Mouse (Mus musculus): ENCODE measurements around the gene Gm10073. TPM values are rescaled to one million over a fixed set of nuclear protein-coding genes. Genes with fewer than 3 reads are reported as not detected.

The Gm10073 gene
- total and polyA plus RNA-seq, 2 experiments from 2014 or later: 6.0 to 26.8 TPM

DNA sequence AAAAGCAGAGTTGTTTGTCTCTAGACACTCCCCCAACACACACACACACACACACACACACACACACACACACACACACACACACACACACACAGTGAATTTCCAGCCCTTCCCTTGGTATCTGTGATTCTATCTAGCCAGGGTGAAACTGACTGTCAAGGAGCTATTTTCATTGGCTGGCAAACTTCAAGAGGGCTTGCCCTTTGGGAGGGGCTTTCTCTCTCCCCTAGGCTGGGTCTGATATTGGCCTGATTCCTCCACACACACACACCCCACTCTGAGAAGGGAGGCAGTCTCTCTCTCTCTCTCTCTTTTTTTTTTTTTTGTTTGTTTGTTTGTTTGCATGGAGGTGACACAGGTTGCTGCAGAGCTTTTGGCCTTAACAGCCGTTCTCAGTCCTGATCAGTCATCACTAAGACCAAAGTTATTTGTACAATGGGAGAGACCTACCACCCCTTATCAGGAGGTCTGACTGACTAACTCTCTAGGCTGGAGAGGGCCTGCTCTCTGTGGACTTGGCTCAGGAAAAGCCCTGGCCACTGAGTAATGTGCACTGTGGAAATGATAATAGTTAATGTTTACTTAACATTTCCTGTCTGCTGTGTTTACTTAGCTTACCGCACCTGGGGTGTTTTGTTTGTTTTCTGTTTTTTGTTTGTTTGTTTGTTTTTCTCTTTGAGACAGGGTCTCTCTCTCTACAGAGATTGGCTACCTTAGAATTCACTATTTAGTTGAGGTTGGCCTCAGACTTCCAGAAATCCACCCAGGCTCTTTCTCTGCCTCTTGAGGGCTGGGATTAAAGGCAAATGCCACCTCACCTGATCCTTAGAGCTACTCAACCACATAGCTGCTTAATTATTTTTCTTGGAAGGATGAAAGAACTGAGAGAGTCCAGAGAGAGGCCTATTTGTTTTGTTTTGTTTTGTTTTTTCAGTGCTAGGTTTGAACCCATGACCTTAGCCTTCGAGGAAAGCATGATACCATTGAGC, 15.5 kb upstream of the Gm10073 start:
- no peak overlapping the region for H3K4me2 ChIP-seq (ENCODE audit: low read depth, low read length, poor library complexity, severe bottlenecking)
- H3K9ac ChIP-seq (replicated peaks; ENCODE audit: low read length, poor library complexity, severe bottlenecking): no peak overlapping the region
- no peak overlapping the region for H3K27ac ChIP-seq (ENCODE audit: low read depth, low read length)
- no peaks in the 10 kb centered on the region for H3K9me3 ChIP-seq (ENCODE audit: low read length)
- ATAC-seq (ENCODE audit: low FRiP score) (no peak), DNase-seq (ENCODE audit: low spot score) (no peak)
- no peak overlapping the region for H3K4me3 ChIP-seq (ENCODE audit: low read depth, low read length)
- WGBS: 69% methylated on average over 3 of the region's 3 CpGs
- no peak for TF ChIP-seq CTCF (IDR thresholded peaks at IDR 0.05)
- H3K27me3 ChIP-seq (ENCODE audit: insufficient read depth, low read length): no peaks in the 10 kb centered on the region
- H3K36me3 ChIP-seq (ENCODE audit: insufficient read depth, low read length): no peaks in the 10 kb centered on the region
- H3K4me1 ChIP-seq (ENCODE audit: insufficient read depth, low read length): no peaks in the 10 kb centered on the region

DNA sequence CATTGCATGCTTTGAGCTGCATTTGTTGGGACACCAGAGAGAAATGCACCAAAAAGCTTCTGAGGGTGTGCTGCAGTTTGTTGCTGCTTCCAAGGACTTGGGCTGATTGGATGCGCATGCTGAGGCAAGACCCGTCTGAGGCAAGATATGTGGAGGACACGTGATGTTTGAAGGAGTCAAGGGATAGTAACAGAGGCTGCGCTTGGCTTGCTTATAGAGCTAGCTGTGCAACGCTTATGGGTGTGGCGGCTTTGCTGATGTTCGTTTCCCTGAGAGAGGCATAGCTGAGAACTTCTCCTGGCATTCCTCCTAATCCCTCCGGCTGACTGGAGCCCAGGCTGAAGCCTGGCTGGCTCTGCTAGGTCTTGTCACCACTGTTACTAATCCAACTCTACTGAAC, 13.6 kb upstream of the Gm10073 start:
- no peak overlapping the region for H3K4me3 ChIP-seq (ENCODE audit: low read depth, low read length)
- H3K9ac ChIP-seq (replicated peaks; ENCODE audit: low read length, poor library complexity, severe bottlenecking): no peak overlapping the region
- no peak for TF ChIP-seq CTCF (IDR thresholded peaks at IDR 0.05)
- H3K27ac ChIP-seq (ENCODE audit: low read depth, low read length): no peak overlapping the region
- H3K4me2 ChIP-seq (ENCODE audit: low read depth, low read length, poor library complexity, severe bottlenecking): no peak overlapping the region
- ATAC-seq (ENCODE audit: low FRiP score) (no peak), DNase-seq (ENCODE audit: low spot score) (no peak)
- 82% methylated on average over 8 of the region's 8 CpGs for WGBS
- no peaks in the 10 kb centered on the region for H3K9me3 ChIP-seq (ENCODE audit: low read length)
- no peaks in the 10 kb centered on the region for H3K36me3 ChIP-seq (ENCODE audit: insufficient read depth, low read length)
- H3K27me3 ChIP-seq (ENCODE audit: insufficient read depth, low read length): no peaks in the 10 kb centered on the region
- no peaks in the 10 kb centered on the region for H3K4me1 ChIP-seq (ENCODE audit: insufficient read depth, low read length)

DNA sequence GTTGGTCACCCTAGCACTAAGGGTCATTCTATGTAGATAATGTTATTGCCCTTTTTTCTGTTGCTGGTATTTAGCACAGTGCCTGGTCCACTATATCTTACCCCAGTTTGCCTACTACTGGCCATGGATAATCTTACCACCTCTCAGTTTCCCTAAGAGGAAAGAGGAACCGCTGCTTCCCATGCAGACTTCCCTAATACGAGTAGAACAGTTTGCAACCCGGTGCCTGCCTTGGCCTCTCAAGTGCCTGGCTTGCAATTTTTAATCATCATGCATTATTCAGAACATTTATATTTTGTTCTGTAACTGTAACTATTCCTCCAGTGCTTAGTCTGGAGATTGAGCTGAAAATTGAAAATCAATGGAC, 12.4 kb upstream of the Gm10073 start:
- 88% methylated on average over 3 of the region's 3 CpGs for WGBS
- no peak for TF ChIP-seq CTCF (IDR thresholded peaks at IDR 0.05)
- H3K27me3 ChIP-seq (ENCODE audit: insufficient read depth, low read length): no peaks in the 10 kb centered on the region
- H3K4me1 ChIP-seq (ENCODE audit: insufficient read depth, low read length): no peaks in the 10 kb centered on the region
- no peak for ATAC-seq (ENCODE audit: low FRiP score)
- H3K4me3 ChIP-seq (ENCODE audit: low read depth, low read length): no peak overlapping the region
- no peak for DNase-seq (ENCODE audit: low spot score)
- no peaks in the 10 kb centered on the region for H3K36me3 ChIP-seq (ENCODE audit: insufficient read depth, low read length)
- no peak overlapping the region for H3K9ac ChIP-seq (replicated peaks; ENCODE audit: low read length, poor library complexity, severe bottlenecking)
- H3K9me3 ChIP-seq (ENCODE audit: low read length): no peaks in the 10 kb centered on the region
- no peak overlapping the region for H3K27ac ChIP-seq (ENCODE audit: low read depth, low read length)
- H3K4me2 ChIP-seq (ENCODE audit: low read depth, low read length, poor library complexity, severe bottlenecking): no peak overlapping the region

DNA sequence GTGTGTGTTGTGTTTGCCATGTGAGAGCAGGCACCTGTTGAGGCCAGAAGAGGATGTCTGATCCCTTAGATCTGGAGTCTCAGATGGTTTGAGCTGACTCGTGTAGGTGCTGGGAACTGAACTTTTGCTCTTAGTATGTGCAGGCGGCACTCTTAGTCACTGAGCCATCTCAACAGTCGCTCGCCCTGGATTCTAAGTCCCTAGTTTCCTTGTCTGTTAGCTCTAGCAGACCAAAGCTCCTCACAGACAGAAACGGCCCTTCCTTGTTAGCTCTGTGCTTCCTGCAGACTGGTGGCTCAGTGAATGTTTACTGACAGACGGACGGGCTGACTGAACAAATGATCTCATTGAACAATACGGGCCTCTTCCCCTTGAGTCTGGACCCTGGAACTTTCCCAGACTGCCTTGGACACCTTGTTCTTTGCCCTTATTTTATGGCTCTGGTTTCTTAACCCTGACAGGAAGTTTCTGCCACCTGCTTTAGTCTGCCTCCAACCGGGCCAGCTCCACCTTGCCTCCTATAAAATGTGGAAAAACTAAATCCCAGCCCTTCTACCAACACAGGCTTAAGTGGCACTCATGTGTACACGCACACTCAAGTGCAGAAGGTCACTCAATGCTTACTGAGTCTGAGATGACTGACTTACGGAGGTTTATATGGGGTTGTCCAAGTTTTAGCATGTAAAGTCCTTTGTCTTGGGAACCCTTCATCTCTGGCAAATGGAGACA, 11.8 kb upstream of the Gm10073 start:
- ATAC-seq (ENCODE audit: low FRiP score): no peak

DNA sequence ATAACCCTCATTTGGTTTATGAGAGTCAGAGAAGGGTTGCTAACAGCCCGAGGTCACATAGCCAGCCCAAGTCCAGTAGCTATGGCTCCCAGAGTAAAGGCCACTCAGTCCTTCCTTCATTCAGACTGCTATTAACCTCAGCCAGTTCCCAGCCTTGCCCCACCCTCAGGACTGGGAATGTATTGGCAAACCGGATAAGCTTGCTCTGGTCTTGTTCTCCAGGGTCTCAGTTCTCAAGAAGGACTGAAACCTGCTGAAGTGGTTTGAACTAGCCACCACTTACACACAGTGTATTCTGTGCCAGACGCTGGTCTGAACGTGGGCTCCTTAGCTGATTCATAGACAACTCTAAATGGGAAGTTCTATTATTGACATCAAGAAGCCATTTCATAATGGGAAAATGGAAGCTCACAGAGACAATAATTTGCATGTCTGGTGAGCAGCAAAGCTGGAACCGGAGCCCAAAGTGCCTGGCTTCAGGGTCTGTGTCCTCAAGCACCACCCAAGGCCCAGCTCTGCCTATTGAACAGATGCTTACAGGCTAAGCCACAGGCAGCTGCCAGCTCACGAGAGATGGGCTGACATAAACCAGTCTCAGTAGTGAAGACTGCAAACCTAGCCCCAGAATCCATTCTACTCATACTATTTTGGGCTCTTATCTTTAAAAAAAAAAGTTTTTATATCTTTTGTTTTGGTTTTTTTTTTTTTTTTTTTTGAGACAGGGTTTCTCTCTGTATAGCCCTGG, 8.3 kb upstream of the Gm10073 start:
- Histone ChIP-seq H3K27ac (ENCODE audit: low read depth, low read length) (no peak overlapping the region), H3K9me3 (ENCODE audit: low read length) (no peaks in the 10 kb centered on the region), H3K36me3 (ENCODE audit: insufficient read depth, low read length) (no peaks in the 10 kb centered on the region), H3K4me3 (ENCODE audit: low read depth, low read length) (no peak overlapping the region), H3K4me1 (ENCODE audit: insufficient read depth, low read length) (no peaks in the 10 kb centered on the region), H3K4me2 (ENCODE audit: low read depth, low read length, poor library complexity, severe bottlenecking) (no peak overlapping the region), H3K27me3 (ENCODE audit: insufficient read depth, low read length) (no peaks in the 10 kb centered on the region), H3K9ac (replicated peaks; ENCODE audit: low read length, poor library complexity, severe bottlenecking) (no peak overlapping the region)
- no peak for TF ChIP-seq CTCF (IDR thresholded peaks at IDR 0.05)
- DNase-seq (ENCODE audit: low spot score) (no peak), ATAC-seq (ENCODE audit: low FRiP score) (no peak)
- 82% methylated on average over 6 of the region's 6 CpGs for WGBS

More for the DNA sequence above, 11.8 kb upstream of the Gm10073 start:
- H3K27ac ChIP-seq (ENCODE audit: low read depth, low read length): no peak overlapping the region
- 83% methylated on average over 11 of the region's 11 CpGs for WGBS
- no peaks in the 10 kb centered on the region for H3K9me3 ChIP-seq (ENCODE audit: low read length)
- no peak overlapping the region for H3K4me3 ChIP-seq (ENCODE audit: low read depth, low read length)
- no peaks in the 10 kb centered on the region for H3K27me3 ChIP-seq (ENCODE audit: insufficient read depth, low read length)
- H3K4me1 ChIP-seq (ENCODE audit: insufficient read depth, low read length): no peaks in the 10 kb centered on the region
- no peak overlapping the region for H3K9ac ChIP-seq (replicated peaks; ENCODE audit: low read length, poor library complexity, severe bottlenecking)
- TF ChIP-seq CTCF (IDR thresholded peaks at IDR 0.05): no peak
- no peak for DNase-seq (ENCODE audit: low spot score)
- H3K4me2 ChIP-seq (ENCODE audit: low read depth, low read length, poor library complexity, severe bottlenecking): no peak overlapping the region
- no peaks in the 10 kb centered on the region for H3K36me3 ChIP-seq (ENCODE audit: insufficient read depth, low read length)

All from midbrain, postnatal 0 days (tissue).